Mouse (Mus musculus) R1 (cell line): ENCODE data around the gene Usp24.
"Not testable (repeated sequence)": the region's sequence is repeated elsewhere in the genome, so short reads cannot be mapped to it uniquely, and the experiment has no call there.

Experiments
- DNase-seq: peaks from one replicate; pipeline ENCODE4 v3.0.0-alpha.2; 2018; ENCODE audit warnings: low read depth, low spot score

Gene Usp24

DNA sequence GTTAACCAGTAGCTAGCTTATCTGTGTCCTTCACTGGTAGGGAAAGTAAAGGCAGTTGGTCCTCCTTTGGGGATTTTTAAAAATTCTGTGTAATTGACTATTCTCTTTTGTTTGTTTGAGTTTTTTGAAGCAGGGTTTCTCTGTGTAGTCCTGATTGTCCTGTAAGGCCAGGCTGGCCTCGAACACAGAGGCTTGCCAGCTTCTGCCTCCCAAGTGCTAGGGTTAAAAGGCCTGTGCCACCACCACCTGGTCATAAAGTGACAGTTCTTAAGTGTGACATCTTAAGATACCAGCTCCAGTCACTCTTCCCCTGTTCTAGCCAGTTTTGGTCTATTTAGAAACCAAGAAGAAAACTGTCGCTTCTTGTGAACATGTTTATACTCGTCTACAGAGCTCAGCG lies 2.2 kb downstream of the Usp24 start:
- no peak for DNase-seq

DNA sequence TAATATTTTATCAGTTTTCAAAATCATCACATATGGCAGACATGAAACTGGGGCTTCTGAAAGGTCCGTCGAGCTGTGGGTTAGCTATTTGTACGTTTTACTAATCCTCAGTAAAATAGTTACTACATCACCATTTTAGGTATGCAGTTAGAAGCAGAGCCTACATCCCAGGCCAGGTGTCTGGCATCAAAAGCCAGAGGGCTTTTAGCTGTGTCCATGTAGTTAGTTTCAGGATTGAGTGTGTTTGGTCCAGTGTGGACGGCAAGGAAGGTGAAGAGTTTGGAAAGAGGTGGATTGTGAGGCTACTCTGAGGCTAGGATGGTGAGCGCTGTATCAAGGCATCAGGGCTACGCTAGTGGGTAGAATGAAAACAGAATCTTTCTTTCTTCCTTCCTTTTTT lies 3.0 kb downstream of the Usp24 start:
- no peak for DNase-seq

DNA sequence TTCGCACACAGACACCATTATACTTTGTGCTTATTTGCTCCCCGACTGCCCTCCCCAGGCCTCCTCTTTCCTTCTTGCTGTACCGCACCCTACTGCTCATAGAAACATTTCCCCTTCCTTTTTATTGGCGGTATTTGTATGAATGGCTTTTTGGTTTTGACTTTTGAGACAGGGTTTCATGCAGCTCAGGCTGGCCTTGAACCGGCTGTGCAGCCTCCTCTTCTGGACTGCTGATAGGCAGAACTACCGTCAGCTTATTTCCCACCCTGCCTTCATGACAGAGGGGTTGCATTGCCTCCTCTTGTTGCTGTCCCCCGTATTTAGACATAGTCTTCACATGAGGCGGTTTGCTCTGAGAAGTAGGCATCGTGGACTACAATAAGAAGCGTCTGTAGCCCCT lies 6.8 kb downstream of the Usp24 start:
- no peak for DNase-seq

DNA sequence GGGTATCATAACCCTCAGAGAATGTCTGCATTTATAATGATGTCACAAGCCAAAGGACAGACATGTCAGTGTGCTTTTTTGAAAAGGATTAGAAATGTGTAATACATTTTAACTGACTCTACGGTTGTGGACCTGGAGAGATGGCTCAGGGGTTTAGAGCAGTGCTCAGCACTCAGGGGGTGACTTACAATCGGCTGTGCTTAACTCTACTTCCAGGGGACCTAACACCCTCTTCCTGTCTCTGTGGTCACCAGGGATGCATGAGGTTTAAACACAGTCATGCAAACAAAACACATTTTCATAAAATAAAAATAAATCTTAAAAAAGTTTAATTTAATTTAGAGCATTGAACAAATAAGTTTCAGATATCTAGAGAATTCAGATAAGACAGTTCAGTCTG lies 7.3 kb downstream of the Usp24 start:
- no peak for DNase-seq

DNA sequence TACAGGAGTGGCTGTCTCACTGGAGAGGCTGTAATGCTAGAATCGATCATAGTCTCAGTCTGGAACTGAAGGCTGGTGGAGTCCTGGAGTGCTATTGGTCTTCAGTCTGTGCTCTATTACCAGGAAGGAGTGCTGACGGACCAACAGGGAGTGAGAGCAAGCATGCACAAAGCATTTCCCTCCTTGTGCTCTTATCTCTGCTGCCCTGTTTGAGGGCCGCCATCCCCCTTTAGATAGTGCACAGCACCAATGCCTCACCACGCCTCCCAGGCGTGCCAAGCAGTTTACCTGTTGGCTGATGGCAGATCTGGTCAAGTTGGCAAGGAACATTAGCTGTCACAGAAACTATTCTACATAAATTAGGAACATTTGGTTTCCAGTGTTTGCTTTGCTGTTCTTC lies 11.4 kb downstream of the Usp24 start:
- no peak for DNase-seq

DNA sequence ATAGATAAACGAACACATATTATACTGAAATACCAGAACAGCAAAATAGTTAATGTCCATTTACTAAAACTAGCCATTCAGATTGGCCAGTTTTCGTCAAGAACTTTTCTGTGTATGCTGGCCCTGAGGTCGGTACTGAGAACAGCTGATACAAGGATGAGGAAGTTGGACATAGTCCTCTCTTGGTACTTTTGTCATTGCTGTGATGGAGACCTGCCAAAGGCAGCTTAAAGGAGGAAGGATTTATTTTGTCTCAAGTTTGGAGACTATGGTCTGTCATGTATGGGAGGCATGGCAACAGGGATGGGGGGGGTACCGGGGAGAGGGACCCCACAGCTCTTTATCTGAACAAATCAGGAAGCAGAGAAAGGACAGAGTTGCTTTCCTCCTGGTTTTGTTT lies 12.7 kb downstream of the Usp24 start:
- DNase-seq: no peak

DNA sequence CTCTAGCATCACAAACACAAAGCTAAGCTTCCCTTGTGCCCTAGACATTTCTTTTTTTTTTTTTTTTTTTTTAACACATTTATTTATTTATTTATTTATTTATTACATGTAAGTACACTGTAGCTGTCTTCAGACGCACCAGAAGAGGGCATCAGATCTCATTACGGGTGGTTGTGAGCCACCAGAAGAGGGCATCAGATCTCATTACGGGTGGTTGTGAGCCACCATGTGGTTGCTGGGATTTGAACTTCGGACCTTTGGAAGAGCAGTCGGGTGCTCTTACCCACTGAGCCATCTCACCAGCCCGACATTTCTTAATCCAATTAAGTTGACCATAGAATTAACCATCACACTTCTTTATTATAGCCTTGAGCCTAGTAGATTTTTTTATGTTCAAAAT lies 13.2 kb downstream of the Usp24 start:
- DNase-seq: peak; percentile 47

DNA sequence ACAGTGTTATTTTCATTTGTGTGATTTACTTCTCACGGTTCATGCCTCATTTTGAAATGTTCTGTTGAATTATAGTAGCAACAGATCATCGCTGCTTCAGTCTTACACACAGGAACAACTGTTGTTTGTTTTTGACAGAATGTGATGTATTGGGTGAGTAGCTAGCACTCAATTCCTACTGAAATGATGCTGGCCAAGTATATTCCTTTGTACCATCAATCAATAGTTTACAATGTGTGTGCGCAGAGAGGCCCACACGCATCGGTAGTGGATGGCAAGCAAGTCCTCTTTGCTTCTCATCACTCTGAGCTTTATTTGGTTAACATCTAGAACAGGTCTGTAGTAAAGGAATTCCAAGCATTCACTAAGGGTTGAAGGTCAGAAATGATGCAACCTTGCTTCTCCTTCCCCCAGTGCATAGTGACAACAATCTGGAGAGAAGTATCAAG lies 14.4 kb downstream of the Usp24 start:
- DNase-seq: peak; percentile 41

DNA sequence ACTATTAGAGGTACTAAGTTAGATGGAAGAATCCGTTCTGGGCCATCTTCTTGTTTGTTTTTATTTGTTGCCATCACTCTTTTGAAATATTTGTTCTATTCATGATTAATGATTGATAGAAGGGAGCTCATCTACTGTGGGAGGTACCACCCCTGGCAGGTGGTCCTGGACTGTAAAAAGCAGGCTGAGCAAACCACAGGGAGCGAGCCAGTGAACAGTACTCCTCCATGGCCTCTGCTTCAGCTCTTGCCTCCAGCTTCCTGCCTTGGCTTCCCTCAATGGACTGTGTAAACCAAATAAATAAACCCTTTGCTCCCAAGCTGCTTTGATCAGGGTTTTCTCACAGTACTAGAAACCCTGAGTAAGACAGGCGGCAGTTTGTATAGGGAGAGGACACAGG lies 17.1 kb downstream of the Usp24 start:
- no peak for DNase-seq

DNA sequence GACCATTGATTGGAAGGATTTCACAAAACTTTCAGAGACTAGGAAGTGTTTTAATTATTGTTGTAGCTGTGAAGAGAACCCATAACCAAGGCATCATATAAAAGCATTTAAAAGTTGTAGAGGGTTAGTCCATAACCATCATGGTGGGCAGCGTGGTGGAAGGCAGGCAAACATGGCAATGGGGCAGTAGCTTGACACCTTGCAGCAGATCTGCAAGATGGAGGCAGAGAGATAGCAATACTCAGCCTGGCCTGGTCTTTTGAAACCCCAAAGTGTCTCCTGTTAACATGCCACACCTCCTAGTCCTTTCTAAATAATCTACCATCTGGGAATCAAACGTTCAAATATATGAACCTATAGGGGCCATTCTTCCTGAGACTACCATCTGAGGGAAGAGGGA lies 17.6 kb downstream of the Usp24 start:
- no peak for DNase-seq

DNA sequence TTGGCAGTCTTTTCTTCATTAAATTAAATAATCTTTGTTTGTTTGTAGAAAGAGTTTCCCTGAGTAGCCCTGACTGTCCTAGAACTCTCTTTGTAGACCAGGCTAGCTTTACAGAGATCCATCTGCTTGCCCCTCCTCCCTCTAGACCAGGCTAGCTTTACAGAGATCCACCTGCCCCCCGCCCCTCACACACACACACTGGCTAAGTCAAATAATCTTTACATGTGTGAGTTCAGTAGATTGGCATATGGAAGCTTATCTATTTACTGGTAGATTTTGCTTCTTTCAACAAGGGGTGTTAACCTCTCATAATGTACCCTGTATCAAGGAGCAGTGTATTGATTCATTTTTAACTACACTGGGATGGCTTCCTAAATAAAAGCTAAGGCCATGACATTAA lies 19.8 kb downstream of the Usp24 start:
- no peak for DNase-seq

DNA sequence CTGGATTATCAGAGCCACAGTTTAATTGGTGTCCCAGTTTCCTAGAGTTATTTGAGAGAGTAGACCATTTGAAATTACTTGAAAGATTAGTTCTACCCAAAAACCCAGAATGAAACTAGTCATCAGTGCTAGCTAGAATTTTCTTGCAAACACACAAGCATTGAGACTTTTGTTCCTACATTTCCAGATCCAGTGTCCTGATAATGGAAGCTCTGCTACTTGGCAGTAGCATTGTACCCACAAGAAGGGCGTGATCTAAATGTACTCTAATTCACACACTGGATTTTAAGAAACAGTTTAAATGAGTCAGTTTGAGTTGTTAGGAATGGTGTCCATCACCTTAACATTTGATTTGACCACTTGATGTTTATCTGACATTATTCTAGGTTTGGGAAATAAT lies 31.7 kb downstream of the Usp24 start:
- no peak for DNase-seq

DNA sequence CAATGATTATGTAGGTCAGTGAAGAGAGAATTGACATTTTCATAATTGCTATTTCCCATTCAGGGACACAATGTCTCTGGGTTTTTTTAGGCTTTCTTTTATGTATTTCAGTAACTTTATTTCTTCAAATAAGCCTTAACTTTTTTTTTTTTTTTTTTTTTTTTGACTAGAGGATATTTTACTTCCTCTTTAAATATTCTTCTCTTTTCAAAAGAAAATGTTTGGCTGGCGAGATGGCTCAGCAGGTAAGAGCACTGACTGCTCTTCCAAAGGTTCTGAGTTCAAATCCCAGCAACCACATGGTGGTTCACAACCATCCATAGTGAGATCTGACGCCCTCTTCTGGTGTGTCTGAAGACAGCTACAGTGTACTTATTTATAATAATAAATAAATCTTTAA lies 39.0 kb downstream of the Usp24 start:
- not testable (repeated sequence) for DNase-seq

DNA sequence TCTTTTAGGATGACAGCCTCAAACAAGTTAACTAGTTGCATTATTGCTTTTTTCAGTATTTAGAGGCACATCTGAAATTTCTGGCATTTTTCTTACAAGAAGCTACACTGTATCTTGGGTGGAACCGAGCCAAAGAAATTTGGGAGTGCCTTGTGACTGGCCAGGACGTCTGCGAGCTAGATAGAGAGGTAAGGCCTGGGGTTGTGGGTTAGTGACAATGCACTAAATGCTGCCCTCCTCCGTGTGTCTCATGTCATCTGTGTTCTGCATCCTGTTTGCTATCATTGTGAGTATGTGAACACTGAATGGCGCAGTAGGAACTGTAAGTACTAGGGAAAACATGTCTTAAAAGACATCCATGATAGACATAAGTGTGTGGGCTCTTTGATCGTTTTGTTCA lies 54.0 kb downstream of the Usp24 start:
- no peak for DNase-seq

DNA sequence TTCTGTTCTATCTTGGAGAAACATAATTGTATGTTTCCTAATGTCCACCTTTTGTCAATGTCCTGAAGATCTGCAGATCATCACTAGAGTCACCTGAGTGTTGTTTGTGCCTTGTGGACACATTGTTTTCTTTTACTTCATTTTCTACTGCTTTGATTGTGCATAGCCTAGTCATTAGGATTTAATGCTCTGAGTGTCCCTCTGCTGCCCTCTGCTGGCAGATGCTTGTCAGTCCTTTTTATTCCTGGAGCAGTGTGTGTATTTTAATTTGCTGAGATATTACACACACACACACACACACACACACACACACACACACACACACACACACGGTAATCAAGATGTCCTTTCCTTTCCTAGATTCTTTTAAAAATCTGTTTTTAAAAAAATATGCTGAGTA lies 59.8 kb downstream of the Usp24 start:
- peak; percentile 81 for DNase-seq

DNA sequence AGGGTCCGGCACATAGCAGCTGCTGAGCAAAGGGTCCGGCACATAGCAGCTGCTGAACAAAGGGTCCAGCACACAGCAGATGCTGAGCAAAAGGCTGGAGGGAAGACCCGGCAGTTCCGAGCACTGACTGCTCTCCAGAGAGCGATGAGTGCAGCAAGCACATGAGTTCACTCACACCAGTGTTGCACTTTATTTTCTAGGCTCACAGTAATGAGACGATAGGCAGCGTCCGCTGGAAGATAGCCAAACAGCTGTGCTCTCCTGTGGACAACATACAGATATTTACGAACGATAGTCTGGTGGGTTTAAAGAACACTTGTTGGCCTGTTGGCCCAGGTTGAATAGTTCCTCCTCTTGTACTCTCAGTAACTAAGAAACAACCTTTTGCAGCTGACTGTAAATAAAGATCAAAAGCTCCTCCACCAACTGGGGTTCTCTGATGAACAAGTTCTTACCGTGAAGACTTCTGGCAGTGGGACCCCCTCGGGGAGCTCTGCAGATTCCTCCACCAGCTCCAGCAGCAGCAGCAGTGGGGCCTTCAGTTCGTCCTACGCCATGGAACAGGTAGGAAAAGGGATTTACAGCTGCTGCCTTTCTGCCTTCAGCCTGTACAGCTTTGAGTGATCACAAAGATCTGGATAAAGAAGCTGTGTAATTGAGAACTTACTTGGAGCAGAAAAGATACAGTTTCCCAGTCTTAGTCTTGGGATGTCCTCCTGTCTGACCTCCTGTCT lies 63.0 kb downstream of the Usp24 start:
- DNase-seq: no peak

DNA sequence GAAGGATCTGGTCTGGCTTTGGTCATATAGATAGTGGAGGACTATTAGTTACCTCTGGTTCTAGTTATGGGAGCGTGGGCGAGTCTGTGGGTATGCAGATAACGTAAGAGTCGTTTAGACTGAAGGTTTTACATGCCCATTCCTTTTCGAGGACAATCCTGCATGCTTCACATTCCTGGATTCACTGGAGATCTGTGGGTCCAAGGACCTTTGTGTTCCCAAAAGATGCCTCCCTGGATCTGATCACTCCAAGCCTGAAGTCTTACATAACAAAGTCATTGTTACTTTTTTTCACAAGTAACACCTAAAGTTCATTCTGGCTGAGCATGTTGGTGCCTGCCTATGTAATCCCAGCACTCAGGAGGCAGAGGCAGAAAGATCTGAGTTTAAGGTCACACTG lies 65.1 kb downstream of the Usp24 start:
- DNase-seq: peak; percentile 79

DNA sequence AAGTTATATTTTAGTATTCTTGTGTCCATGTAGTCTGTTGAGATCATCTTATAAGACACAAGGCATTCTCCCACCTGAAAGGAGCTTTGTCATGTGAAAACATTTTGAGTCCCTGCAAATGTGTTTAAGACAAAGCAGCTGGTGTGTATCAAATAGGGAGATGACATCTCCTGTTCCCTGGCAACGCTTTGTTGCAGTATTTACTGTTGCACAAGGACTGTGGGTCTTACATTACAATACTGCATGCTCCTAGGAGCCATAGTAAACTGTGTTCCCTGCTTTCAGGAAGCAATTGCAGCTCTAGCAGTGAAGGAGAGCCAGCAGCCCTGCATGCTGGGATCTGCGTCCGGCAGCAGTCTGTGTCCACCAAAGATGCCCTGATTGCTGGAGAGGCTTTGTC lies 73.9 kb downstream of the Usp24 start:
- no peak for DNase-seq

DNA sequence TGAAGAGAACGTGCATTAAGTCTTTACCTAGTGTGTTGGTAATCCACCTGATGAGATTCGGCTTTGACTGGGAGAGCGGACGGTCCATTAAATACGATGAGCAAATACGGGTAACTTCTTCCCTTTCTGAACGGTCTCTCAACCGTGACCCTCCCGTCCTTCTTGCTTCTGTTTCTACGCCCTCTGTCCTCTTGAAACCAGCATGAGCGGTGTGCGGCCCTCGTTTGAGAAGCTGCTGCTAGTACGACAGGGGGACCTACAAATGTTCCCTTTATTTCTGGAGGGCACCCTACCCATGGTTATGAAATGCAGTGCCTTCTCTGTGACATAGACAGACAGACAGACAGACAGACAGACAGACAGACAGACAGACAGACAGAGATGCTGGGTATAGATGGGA lies 93.6 kb downstream of the Usp24 start:
- no peak for DNase-seq

DNA sequence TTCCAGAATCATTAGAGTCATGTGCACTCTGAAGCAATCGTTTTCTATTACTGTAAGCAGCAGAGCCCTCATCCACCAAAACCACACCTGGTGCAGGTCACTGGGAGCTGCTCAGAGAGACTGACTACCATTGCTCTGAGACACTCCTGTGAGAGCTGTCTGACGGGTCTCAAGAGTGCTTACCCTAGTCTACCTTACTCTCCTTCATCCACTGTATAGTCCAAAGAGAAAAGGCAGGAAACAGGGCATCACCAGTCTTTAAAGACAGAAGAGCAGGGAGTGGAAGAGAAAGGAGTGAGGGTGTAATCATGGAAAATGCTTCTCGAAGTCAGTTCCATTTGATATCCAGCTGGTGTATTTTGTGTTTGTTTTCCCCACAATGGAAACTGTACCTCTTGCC lies 103.2 kb downstream of the Usp24 start:
- DNase-seq: no peak

DNA sequence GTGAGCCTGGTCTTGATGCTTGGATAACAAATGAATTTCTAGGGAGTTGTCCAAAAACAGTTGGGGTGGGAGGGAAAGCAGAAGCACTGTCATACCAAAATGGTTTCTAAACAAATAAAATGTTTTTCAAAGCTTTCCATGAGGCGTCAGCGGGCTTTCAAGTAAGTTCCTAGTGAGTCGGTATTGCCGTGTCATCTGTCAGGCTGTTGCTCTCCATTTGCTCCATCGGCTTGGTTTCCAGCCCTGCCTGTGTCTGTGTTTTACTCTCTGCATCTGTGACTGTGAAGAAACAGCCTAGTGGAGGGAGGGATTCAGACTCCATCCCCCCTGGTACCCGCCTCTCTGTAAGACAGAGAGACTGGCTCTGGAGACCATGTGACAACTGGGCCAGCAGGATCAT lies 103.8 kb downstream of the Usp24 start:
- no peak for DNase-seq

DNA sequence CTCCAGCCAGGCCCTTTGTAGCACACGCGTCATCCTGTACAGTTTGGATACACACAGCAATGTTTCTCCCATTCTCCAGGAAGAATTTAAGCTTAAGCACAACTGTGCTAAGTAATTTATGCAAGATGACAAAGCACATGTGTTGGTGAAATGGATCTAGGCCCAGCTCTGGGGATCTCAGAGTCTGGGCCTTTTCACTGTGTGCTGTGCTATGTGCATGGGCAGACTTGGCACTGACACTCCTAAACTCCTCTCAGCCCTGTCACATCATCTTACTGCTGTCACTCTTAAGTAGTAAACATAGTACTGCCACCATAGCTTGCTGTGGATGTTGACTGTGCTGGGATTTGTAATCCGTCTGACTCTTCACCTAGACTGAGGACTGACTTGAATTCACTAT lies 106.6 kb downstream of the Usp24 start:
- DNase-seq: no peak

DNA sequence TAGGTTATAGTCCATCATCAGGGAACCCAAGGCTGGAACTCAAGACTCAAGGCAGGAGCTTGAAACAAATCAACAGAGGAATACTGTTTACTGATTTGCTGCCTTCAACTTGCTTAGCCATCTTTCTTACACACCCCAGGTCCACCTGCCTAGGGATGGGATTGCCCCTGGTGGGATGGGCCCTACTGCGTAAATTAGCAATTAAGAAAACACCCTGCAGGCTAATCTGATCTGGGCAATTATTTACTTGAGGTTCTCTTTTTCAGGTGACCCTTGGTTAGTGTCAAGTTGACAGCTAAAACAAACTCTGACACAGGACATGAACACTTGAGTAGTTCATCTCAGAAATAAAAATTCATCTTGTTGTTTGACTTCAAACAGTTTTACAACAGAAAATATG lies 108.5 kb downstream of the Usp24 start:
- no peak for DNase-seq

DNA sequence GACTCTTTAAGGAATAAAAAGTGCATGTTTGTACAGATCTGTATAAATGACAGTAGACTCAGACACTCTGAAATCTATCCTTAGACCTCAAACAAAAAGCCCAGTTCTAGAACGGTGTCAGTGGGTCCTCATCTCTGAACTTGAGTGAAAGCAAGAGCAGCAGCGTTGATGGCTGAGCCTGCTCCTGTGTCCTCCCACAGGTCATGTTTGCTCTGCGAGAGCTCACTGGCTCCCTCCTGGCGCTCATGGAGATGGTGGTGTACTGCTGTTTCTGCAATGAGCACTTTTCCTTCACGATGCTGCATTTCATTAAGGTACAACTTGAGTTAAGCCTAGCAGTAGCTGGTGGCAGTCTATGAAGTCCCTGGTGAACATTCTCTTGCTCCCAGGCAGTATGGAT lies 110.3 kb downstream of the Usp24 start:
- DNase-seq: peak; percentile 67
